Mouse (Mus musculus): ENCODE measurements around the gene Ypel4. TPM values are rescaled to one million over a fixed set of nuclear protein-coding genes. Genes with fewer than 3 reads are reported as not detected.

The Ypel4 gene
- polyA plus RNA-seq (2016; fragmentation: Nextera tagmentation; extraction: Ambion mirVana) = 6.4 and 6.8 TPM in 2 replicates

GRCm38 (mm10) chr2:84733579-84734300 lies at the start of gene Ypel4:
Gene Ypel4 (plus strand): TSS chr2:84734058.
- Histone ChIP-seq H3K4me3 (peak within 1 kb of the TSS; percentile 60), H3K27me3 (ENCODE audit: insufficient read depth, poor library complexity, severe bottlenecking) (no peaks in the 10 kb centered on the region), H3K9me3 (no peaks in the 10 kb centered on the region), H3K4me1 (peaks cover 51% of the 10 kb centered on the region), H3K36me3 (no peaks in the 10 kb centered on the region), H3K27ac (peak within 1 kb of the TSS; percentile 84)
- 3% methylated on average over 8 of the region's 8 CpGs for WGBS
- DNase-seq (ENCODE audit: low spot score) = peak; percentile 88

GRCm38 (mm10) chr2:84688080-84688844 lies 45.6 kb upstream of the Ypel4 start:
- no peak for DNase-seq (ENCODE audit: low spot score)
- H3K27ac ChIP-seq = no peak overlapping the region
- H3K9me3 ChIP-seq = no peaks in the 10 kb centered on the region
- peaks cover 89% of the 10 kb centered on the region for H3K36me3 ChIP-seq
- WGBS = 63% methylated on average over 2 of the region's 2 CpGs
- H3K4me1 ChIP-seq = no peaks in the 10 kb centered on the region
- H3K4me3 ChIP-seq = no peak overlapping the region
- no peaks in the 10 kb centered on the region for H3K27me3 ChIP-seq (ENCODE audit: insufficient read depth, poor library complexity, severe bottlenecking)

GRCm38 (mm10) chr2:84690050-84690449 lies 43.8 kb upstream of the Ypel4 start:
- no peak overlapping the region for H3K4me3 ChIP-seq
- H3K9me3 ChIP-seq = no peaks in the 10 kb centered on the region
- no peak overlapping the region for H3K27ac ChIP-seq
- H3K36me3 ChIP-seq = peaks cover 95% of the 10 kb centered on the region
- 90% methylated on average over 12 of the region's 12 CpGs for WGBS
- DNase-seq (ENCODE audit: low spot score) = no peak
- H3K27me3 ChIP-seq (ENCODE audit: insufficient read depth, poor library complexity, severe bottlenecking) = no peaks in the 10 kb centered on the region
- no peaks in the 10 kb centered on the region for H3K4me1 ChIP-seq

GRCm38 (mm10) chr2:84695007-84695695 lies 38.7 kb upstream of the Ypel4 start:
- H3K27ac ChIP-seq = no peak overlapping the region
- H3K27me3 ChIP-seq (ENCODE audit: insufficient read depth, poor library complexity, severe bottlenecking) = no peaks in the 10 kb centered on the region
- no peaks in the 10 kb centered on the region for H3K4me1 ChIP-seq
- no peak overlapping the region for H3K4me3 ChIP-seq
- H3K36me3 ChIP-seq = peaks cover 82% of the 10 kb centered on the region
- 89% methylated on average over 5 of the region's 5 CpGs for WGBS
- no peak for DNase-seq (ENCODE audit: low spot score)
- no peaks in the 10 kb centered on the region for H3K9me3 ChIP-seq

- no peak overlapping the region for H3K27ac ChIP-seq
- H3K4me1 ChIP-seq = no peaks in the 10 kb centered on the region
- no peak overlapping the region for H3K4me3 ChIP-seq
- 89% methylated on average over 1 of the region's 1 CpGs for WGBS
- DNase-seq (ENCODE audit: low spot score) = no peak
- H3K27me3 ChIP-seq (ENCODE audit: insufficient read depth, poor library complexity, severe bottlenecking) = no peaks in the 10 kb centered on the region
- no peaks in the 10 kb centered on the region for H3K9me3 ChIP-seq
- peaks cover 71% of the 10 kb centered on the region for H3K36me3 ChIP-seq
These were observed 30.4 kb upstream of the Ypel4 start for GRCm38 (mm10) chr2:84703497-84703896.

GRCm38 (mm10) chr2:84704329-84704728 lies 29.5 kb upstream of the Ypel4 start:
- Histone ChIP-seq H3K27ac (no peak overlapping the region), H3K36me3 (peaks cover 72% of the 10 kb centered on the region), H3K27me3 (ENCODE audit: insufficient read depth, poor library complexity, severe bottlenecking) (no peaks in the 10 kb centered on the region), H3K4me3 (no peak overlapping the region), H3K4me1 (no peaks in the 10 kb centered on the region), H3K9me3 (no peaks in the 10 kb centered on the region)
- no peak for DNase-seq (ENCODE audit: low spot score)
- 65% methylated on average over 5 of the region's 5 CpGs for WGBS

- H3K36me3 ChIP-seq = peaks cover 74% of the 10 kb centered on the region
- no peaks in the 10 kb centered on the region for H3K4me1 ChIP-seq
- no peak overlapping the region for H3K27ac ChIP-seq
- no peaks in the 10 kb centered on the region for H3K27me3 ChIP-seq (ENCODE audit: insufficient read depth, poor library complexity, severe bottlenecking)
- 95% methylated on average over 1 of the region's 1 CpGs for WGBS
- DNase-seq (ENCODE audit: low spot score) = no peak
- H3K9me3 ChIP-seq = no peaks in the 10 kb centered on the region
- H3K4me3 ChIP-seq = no peak overlapping the region
These were observed 28.6 kb upstream of the Ypel4 start for GRCm38 (mm10) chr2:84705295-84705694.

- H3K27ac ChIP-seq = no peak overlapping the region
- H3K36me3 ChIP-seq = peaks cover 64% of the 10 kb centered on the region
- no peak for DNase-seq (ENCODE audit: low spot score)
- no peaks in the 10 kb centered on the region for H3K27me3 ChIP-seq (ENCODE audit: insufficient read depth, poor library complexity, severe bottlenecking)
- WGBS = 60% methylated on average over 1 of the region's 1 CpGs
- no peaks in the 10 kb centered on the region for H3K4me1 ChIP-seq
- no peak overlapping the region for H3K4me3 ChIP-seq
- no peaks in the 10 kb centered on the region for H3K9me3 ChIP-seq
These were observed 26.3 kb upstream of the Ypel4 start for GRCm38 (mm10) chr2:84707523-84707922.

- 91% methylated on average over 2 of the region's 2 CpGs for WGBS
- Histone ChIP-seq H3K27me3 (ENCODE audit: insufficient read depth, poor library complexity, severe bottlenecking) (no peaks in the 10 kb centered on the region), H3K4me3 (no peak overlapping the region)
These were observed 22.0 kb upstream of the Ypel4 start for GRCm38 (mm10) chr2:84711898-84712297.

GRCm38 (mm10) chr2:84714422-84714810 lies 19.4 kb upstream of the Ypel4 start:
- H3K27ac ChIP-seq = peak overlapping the region; percentile 97
- peaks cover 15% of the 10 kb centered on the region for H3K4me1 ChIP-seq
- no peaks in the 10 kb centered on the region for H3K9me3 ChIP-seq
- peak overlapping the region; percentile 90 for H3K4me3 ChIP-seq
- no peaks in the 10 kb centered on the region for H3K27me3 ChIP-seq (ENCODE audit: insufficient read depth, poor library complexity, severe bottlenecking)
- H3K36me3 ChIP-seq = peaks cover 16% of the 10 kb centered on the region
- peak; percentile 84 for DNase-seq (ENCODE audit: low spot score)
- WGBS = 0% methylated on average over 25 of the region's 26 CpGs

More at GRCm38 (mm10) chr2:84711898-84712297, 22.0 kb upstream of the Ypel4 start:
- no peaks in the 10 kb centered on the region for H3K9me3 ChIP-seq
- peaks cover 38% of the 10 kb centered on the region for H3K36me3 ChIP-seq
- peaks cover 12% of the 10 kb centered on the region for H3K4me1 ChIP-seq
- H3K27ac ChIP-seq = no peak overlapping the region
- DNase-seq (ENCODE audit: low spot score) = no peak

GRCm38 (mm10) chr2:84714811-84715561 lies 18.9 kb upstream of the Ypel4 start, which contains the start of gene Zdhhc5:
Gene Zdhhc5 (minus strand): TSS chr2:84715180.
- WGBS = under 1% methylated on average over 105 of the region's 107 CpGs
- Histone ChIP-seq H3K27ac (peak within 1 kb of the TSS; percentile 97), H3K9me3 (no peaks in the 10 kb centered on the region)

GRCm38 (mm10) chr2:84715562-84716361 lies 18.1 kb upstream of the Ypel4 start:
- H3K27me3 ChIP-seq (ENCODE audit: insufficient read depth, poor library complexity, severe bottlenecking) = no peaks in the 10 kb centered on the region
- H3K4me3 ChIP-seq = peak overlapping the region; percentile 90
- WGBS = under 1% methylated on average over 33 of the region's 33 CpGs
- peaks cover 3% of the 10 kb centered on the region for H3K36me3 ChIP-seq
- H3K9me3 ChIP-seq = no peaks in the 10 kb centered on the region
- peak; percentile 97 for DNase-seq (ENCODE audit: low spot score)
- H3K4me1 ChIP-seq = peaks cover 15% of the 10 kb centered on the region
- peak overlapping the region; percentile 97 for H3K27ac ChIP-seq

More at GRCm38 (mm10) chr2:84714811-84715561, 18.9 kb upstream of the Ypel4 start, which contains the start of gene Zdhhc5:
- H3K4me1 ChIP-seq = peaks cover 15% of the 10 kb centered on the region
- H3K36me3 ChIP-seq = peaks cover 11% of the 10 kb centered on the region
- DNase-seq (ENCODE audit: low spot score) = peak; percentile 99
- H3K4me3 ChIP-seq = peak within 1 kb of the TSS; percentile 90
- no peaks in the 10 kb centered on the region for H3K27me3 ChIP-seq (ENCODE audit: insufficient read depth, poor library complexity, severe bottlenecking)

All from heart, embryonic 10.5 days (tissue).